Mouse (Mus musculus) thymus, adult 2 months (tissue): ENCODE measurements at regions not wholly inside any gene's neighbourhood (a gene's known extent, or its start where the extent isn't known, plus 50 kb on each side); places are given as distances from the start of the nearest gene placed in this dataset.

Source experiments
- CTCF ChIP-seq: fragments of 200-500 bp; IDR thresholded peaks from 2 replicates; pipeline ENCODE4 v1.5.1; 2012; ENCODE audit warnings: mild to moderate bottlenecking, control low read depth, low read length, moderate library complexity, borderline replicate concordance; ENCODE audit not compliant: control insufficient read depth, poor library complexity, insufficient read depth; ENCODE audit errors: extremely low read depth
- POLR2A ChIP-seq: fragments of 200-500 bp; IDR thresholded peaks from 2 replicates; pipeline ENCODE4 v1.6.1; 2012; ENCODE audit warnings: mild to moderate bottlenecking, low read length, control low read depth, moderate library complexity; ENCODE audit not compliant: control insufficient read depth, poor library complexity, insufficient read depth; ENCODE audit errors: extremely low read depth

DNA sequence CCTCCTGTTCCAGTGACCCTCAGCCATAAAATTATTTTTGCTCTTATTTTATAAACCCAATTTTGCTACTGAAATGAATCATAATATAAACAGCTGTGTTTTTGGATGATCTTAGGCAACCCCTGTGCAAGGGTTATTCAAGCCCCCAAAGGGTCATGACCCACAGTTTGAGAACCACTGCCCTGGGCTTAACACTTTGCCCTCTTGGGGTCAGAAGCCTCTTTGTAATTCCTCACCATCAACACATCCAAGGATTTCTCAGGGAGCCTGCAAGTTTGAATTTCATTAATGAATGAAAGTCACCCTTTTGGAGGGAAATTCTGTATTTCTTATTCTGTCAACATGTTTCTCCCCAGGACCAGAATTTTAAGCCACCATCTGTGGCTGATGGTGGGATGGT, 123.1 kb downstream of the Cmpk2 start:
- no peak for TF ChIP-seq CTCF
- TF ChIP-seq POLR2A, result no peak
